Mouse (Mus musculus): ENCODE data around the gene Tbc1d13. TPM values are rescaled to one million over a fixed set of nuclear protein-coding genes. Genes with fewer than 3 reads are reported as not detected.

Gene Tbc1d13
- polyA plus RNA-seq, 1 experiment from 2014 or later: 11.7 TPM

- H3K27ac ChIP-seq (replicated peaks): no peak overlapping the region
- H3K4me2 ChIP-seq: no peak overlapping the region
- 83% methylated on average over 3 of the region's 3 CpGs for WGBS
- peaks cover 9% of the 10 kb centered on the region; the same call in 1 of the 2 replicates for H3K36me3 ChIP-seq
- H3K9ac ChIP-seq: no peak overlapping the region
- H3K27me3 ChIP-seq: no peaks in the 10 kb centered on the region
- no peak for ATAC-seq (ENCODE audit: low read depth)
- H3K9me3 ChIP-seq: no peaks in the 10 kb centered on the region; the same call in 1 of the 2 replicates
- H3K4me1 ChIP-seq (replicated peaks): no peaks in the 10 kb centered on the region
- H3K4me3 ChIP-seq: no peak overlapping the region
These were observed 52.1 kb downstream of the Tbc1d13 start for GRCm38 (mm10) chr2:30185681-30186080.

DNA sequence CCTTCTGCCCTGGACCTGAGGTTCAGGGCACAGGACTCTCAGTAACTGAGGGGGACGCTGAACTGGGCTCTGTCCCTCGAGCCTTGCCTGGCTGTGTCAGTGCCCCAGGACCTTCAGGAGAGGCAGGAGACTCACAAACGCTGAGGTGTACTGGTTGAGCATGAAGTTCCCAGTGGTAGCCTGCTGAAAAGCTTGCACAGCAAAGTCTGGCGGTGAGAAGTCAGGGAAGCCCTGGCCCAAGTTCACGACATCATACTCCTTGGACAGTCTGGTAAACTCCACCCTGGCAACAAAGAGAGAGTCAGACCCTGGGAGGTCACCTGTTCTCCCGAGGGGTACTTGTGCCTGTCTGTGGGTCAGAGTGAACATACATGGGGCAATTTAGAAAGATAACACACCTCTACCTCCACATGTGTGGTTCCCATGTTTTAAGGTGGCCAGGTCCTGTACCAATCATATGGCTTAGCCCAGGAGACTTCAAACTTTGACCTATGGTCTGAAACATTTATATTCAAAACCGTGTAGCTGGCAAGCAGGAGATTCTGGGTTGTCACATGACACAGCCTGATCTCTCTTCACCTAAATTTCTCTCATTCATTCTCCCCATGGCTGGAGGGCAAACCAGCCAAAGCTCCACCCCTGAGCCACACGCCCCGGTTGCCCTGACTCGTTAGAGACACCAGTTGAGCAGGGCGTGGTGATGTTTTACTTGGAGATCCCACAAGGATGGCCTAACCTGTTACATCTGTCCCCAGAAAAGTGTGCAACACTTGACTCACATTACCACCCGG lies 58.4 kb downstream of the Tbc1d13 start:
- H3K27ac ChIP-seq (replicated peaks): no peak overlapping the region
- H3K4me2 ChIP-seq: no peak overlapping the region
- H3K4me1 ChIP-seq (replicated peaks): no peaks in the 10 kb centered on the region
- WGBS: 89% methylated on average over 12 of the region's 12 CpGs
- no peaks in the 10 kb centered on the region for H3K27me3 ChIP-seq
- ATAC-seq (ENCODE audit: low read depth): no peak
- H3K9ac ChIP-seq: no peak overlapping the region
- no peak overlapping the region for H3K4me3 ChIP-seq
- H3K9me3 ChIP-seq: no peaks in the 10 kb centered on the region
- H3K36me3 ChIP-seq: peaks cover 11% of the 10 kb centered on the region

DNA sequence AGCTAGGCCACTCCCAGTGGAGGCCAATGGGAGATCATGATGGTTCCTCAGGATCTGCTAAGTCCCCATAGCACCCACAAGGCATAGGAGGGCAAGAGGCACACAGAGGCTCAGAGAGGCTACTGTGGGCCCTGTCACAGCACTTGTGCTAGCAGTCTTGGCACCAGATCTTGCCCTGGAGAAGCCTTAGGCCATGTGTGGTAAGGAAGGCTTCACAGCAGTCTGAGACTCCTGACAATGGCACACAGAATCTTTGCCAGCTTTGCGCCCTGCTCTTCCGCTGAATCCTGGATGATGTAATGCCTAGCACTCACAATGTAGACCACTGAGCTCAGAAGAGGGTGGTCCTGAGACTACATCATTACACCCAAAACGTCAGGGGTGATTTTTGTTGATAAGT lies 61.1 kb downstream of the Tbc1d13 start:
- no peak overlapping the region for H3K9ac ChIP-seq
- H3K27me3 ChIP-seq: no peaks in the 10 kb centered on the region
- H3K4me2 ChIP-seq: no peak overlapping the region
- no peaks in the 10 kb centered on the region for H3K4me1 ChIP-seq (replicated peaks)
- peaks cover 5% of the 10 kb centered on the region; the same call in 1 of the 2 replicates for H3K36me3 ChIP-seq
- no peak overlapping the region for H3K27ac ChIP-seq (replicated peaks)
- no peaks in the 10 kb centered on the region for H3K9me3 ChIP-seq
- no peak overlapping the region for H3K4me3 ChIP-seq
- no peak for ATAC-seq (ENCODE audit: low read depth)
- 78% methylated on average over 3 of the region's 3 CpGs for WGBS

DNA sequence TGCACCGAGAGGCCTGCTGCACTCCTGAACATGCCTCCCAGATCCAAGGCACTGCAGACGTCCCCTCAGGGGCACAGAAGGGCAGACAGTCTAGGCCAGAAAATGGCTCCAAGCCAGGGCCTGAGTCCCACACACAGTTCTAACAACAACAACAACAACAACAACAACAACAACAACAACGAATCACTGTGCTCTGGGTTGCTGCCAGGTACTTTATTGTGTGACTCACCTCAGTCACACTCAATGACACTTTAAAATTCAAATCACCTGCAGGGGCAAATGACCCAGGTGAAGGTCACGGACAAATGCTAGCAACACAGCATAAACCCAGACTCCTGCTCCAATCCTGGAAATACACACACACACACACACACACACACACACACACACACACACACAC lies 64.5 kb downstream of the Tbc1d13 start:
- no peaks in the 10 kb centered on the region for H3K9me3 ChIP-seq
- no peak overlapping the region for H3K9ac ChIP-seq
- H3K27ac ChIP-seq (replicated peaks): no peak overlapping the region
- no peaks in the 10 kb centered on the region for H3K27me3 ChIP-seq
- no peaks in the 10 kb centered on the region for H3K4me1 ChIP-seq (replicated peaks)
- H3K4me3 ChIP-seq: no peak overlapping the region
- WGBS: 74% methylated on average over 4 of the region's 4 CpGs
- H3K4me2 ChIP-seq: no peak overlapping the region
- ATAC-seq (ENCODE audit: low read depth): no peak
- H3K36me3 ChIP-seq: no peaks in the 10 kb centered on the region

- no peaks in the 10 kb centered on the region for H3K9me3 ChIP-seq
- no peak overlapping the region for H3K27ac ChIP-seq (replicated peaks)
- no peak overlapping the region for H3K4me3 ChIP-seq
- H3K36me3 ChIP-seq: no peaks in the 10 kb centered on the region
- H3K4me2 ChIP-seq: no peak overlapping the region
- H3K27me3 ChIP-seq: no peaks in the 10 kb centered on the region
- no peak for ATAC-seq (ENCODE audit: low read depth)
- H3K9ac ChIP-seq: no peak overlapping the region
- H3K4me1 ChIP-seq (replicated peaks): peaks cover 12% of the 10 kb centered on the region
- 84% methylated on average over 1 of the region's 1 CpGs for WGBS
These were observed 66.4 kb downstream of the Tbc1d13 start for GRCm38 (mm10) chr2:30199984-30200383.

DNA sequence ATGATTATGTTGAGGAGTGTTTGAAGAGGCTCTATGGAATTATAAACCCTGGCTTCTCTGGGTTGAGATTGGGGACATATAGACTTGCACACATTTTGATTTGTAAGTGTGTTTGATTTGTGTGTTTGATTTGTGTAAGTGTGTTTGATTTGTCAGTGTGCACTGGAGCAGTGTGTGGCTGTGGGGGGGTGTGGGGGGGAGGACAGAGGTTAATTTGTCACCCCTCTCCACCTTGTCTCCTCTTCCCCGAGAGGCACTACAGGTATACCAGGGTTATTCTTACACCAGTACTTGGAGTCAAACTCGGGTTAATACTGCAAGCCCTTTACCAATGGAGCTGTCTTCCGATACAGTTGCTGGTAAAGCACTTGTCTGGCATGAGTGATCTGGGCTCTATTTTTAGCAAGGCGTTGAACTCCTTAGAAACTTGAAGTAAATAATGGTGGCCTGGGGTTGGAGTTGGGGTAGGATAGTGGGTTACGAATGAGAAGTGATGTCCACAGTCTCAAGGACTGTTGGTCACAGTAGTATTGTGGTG lies 66.9 kb downstream of the Tbc1d13 start:
- H3K4me2 ChIP-seq: no peak overlapping the region
- no peaks in the 10 kb centered on the region for H3K27me3 ChIP-seq
- H3K36me3 ChIP-seq: no peaks in the 10 kb centered on the region
- no peak overlapping the region for H3K9ac ChIP-seq
- no peaks in the 10 kb centered on the region for H3K9me3 ChIP-seq
- peaks cover 12% of the 10 kb centered on the region for H3K4me1 ChIP-seq (replicated peaks)
- no peak overlapping the region for H3K4me3 ChIP-seq
- no peak for ATAC-seq (ENCODE audit: low read depth)
- 82% methylated on average over 5 of the region's 5 CpGs for WGBS
- H3K27ac ChIP-seq (replicated peaks): no peak overlapping the region

Other genes with a start within 250 kb of the Tbc1d13 start
- 65.6 and 68.1 TPM in 2 replicates for gene Odf2, start 244.5 kb upstream of the Tbc1d13 start, polyA plus RNA-seq (2015; fragmentation: Nextera tagmentation; extraction: Ambion mirVana)
- 72.3 and 74.1 TPM in 2 replicates for gene Gle1, start 198.3 kb upstream of the Tbc1d13 start, polyA plus RNA-seq (2015; fragmentation: Nextera tagmentation; extraction: Ambion mirVana)
- 186 and 209 TPM in 2 replicates for gene Sptan1, start 168.2 kb upstream of the Tbc1d13 start, polyA plus RNA-seq (2015; fragmentation: Nextera tagmentation; extraction: Ambion mirVana)
- gene Wdr34, start 84.9 kb upstream of the Tbc1d13 start, polyA plus RNA-seq (2015; fragmentation: Nextera tagmentation; extraction: Ambion mirVana): 49.6 and 53.5 TPM in 2 replicates
- 338 and 380 TPM in 2 replicates for gene Set, start 76.4 kb upstream of the Tbc1d13 start, polyA plus RNA-seq (2015; fragmentation: Nextera tagmentation; extraction: Ambion mirVana)
- gene Pkn3, start 56.1 kb upstream of the Tbc1d13 start, polyA plus RNA-seq (2015; fragmentation: Nextera tagmentation; extraction: Ambion mirVana): 1.8 and 2.7 TPM in 2 replicates
- 26.5 and 32.5 TPM in 2 replicates for gene Zdhhc12, start 40.1 kb upstream of the Tbc1d13 start, polyA plus RNA-seq (2015; fragmentation: Nextera tagmentation; extraction: Ambion mirVana)
- 11.8 and 12.8 TPM in 2 replicates for gene Zer1, start 9.2 kb upstream of the Tbc1d13 start, polyA plus RNA-seq (2015; fragmentation: Nextera tagmentation; extraction: Ambion mirVana)
- 15.6 and 17.3 TPM in 2 replicates for gene Endog, start 37.7 kb downstream of the Tbc1d13 start, polyA plus RNA-seq (2015; fragmentation: Nextera tagmentation; extraction: Ambion mirVana)
- gene Spout1, start 44.7 kb downstream of the Tbc1d13 start, polyA plus RNA-seq (2015; fragmentation: Nextera tagmentation; extraction: Ambion mirVana): 59.0 and 61.0 TPM in 2 replicates
- 13.1 and 13.3 TPM in 2 replicates for gene Kyat1, start 72.1 kb downstream of the Tbc1d13 start, polyA plus RNA-seq (2015; fragmentation: Nextera tagmentation; extraction: Ambion mirVana)
- gene Lrrc8a, start 104.0 kb downstream of the Tbc1d13 start, polyA plus RNA-seq (2015; fragmentation: Nextera tagmentation; extraction: Ambion mirVana): 50.7 and 54.8 TPM in 2 replicates
- gene Gm28035, start 106.8 kb downstream of the Tbc1d13 start, polyA plus RNA-seq (2015; fragmentation: Nextera tagmentation; extraction: Ambion mirVana): 0.23 and 0.24 TPM in 2 replicates
- gene Phyhd1, start 132.5 kb downstream of the Tbc1d13 start, polyA plus RNA-seq (2015; fragmentation: Nextera tagmentation; extraction: Ambion mirVana): 4.3 and 4.8 TPM in 2 replicates
- gene Gm28038, start 147.3 kb downstream of the Tbc1d13 start, polyA plus RNA-seq (2015; fragmentation: Nextera tagmentation; extraction: Ambion mirVana): not detected in 2 replicates
- 33.1 and 35.6 TPM in 2 replicates for gene Dolk, start 152.6 kb downstream of the Tbc1d13 start, polyA plus RNA-seq (2015; fragmentation: Nextera tagmentation; extraction: Ambion mirVana)
- 19.7 and 26.7 TPM in 2 replicates for gene Nup188, start 152.7 kb downstream of the Tbc1d13 start, polyA plus RNA-seq (2015; fragmentation: Nextera tagmentation; extraction: Ambion mirVana)
- gene Sh3glb2, start 225.6 kb downstream of the Tbc1d13 start, polyA plus RNA-seq (2015; fragmentation: Nextera tagmentation; extraction: Ambion mirVana): 131 and 147 TPM in 2 replicates
- gene Miga2, start 230.5 kb downstream of the Tbc1d13 start, polyA plus RNA-seq (2015; fragmentation: Nextera tagmentation; extraction: Ambion mirVana): 26.0 and 26.3 TPM in 2 replicates